Mouse (Mus musculus) heart, adult 2 months (tissue): ENCODE data around the gene Trpm8.

Experiments used
- CTCF ChIP-seq: fragments of 200-600 bp; IDR thresholded peaks from 2 replicates; pipeline ENCODE4 v1.8.1; 2022; ENCODE audit warnings: antibody characterized with exemption, mild to moderate bottlenecking, moderate library complexity
- POLR2A ChIP-seq: fragments of 200-500 bp; IDR thresholded peaks from 2 replicates; pipeline ENCODE4 v1.6.1; 2011; ENCODE audit warnings: mild to moderate bottlenecking, low read depth, low read length, control low read depth; ENCODE audit not compliant: insufficient read depth

DNA sequence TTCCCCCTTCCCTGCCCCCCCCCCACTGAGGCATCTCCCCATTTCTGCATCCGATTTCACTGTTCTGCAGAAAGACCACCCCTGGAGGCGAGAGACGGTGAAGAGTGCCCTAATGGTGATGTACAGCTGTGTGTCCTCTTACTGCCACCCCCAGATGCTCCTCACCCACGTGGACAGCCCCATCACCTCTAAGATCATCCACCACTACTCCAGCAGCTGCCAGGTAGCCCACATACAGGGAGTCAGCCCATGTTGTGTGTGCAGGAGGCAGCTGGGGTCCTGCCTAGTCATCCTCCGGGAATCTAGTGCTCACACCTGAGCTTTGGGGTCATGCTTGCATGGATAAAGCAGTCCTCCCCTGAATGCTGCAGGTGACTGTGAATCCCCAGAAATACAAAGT is 33.6 kb upstream of the Trpm8 start:
- TF ChIP-seq CTCF: no peak
- no peak for TF ChIP-seq POLR2A
